30 mouse cellular contexts compared by ENCODE assay signal in the genomic region with DNA sequence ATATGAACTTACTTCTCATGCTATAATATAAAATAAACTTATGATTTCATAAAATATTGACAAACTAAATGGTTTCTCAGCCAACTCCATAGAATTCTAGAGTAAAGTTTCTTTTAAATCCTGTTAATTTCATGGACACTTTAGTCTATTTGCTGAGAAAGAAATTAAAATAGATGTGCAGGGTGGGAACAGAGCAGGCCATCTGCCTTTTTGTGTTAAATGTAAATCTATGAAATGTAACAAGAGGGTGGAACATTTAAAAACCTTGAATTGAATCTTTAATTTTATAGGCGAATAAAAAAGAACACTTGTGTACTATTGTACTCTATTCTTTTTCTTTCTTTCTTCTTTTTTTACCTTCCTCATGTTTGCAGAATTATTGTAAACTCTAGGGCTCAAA.
"Had no signal": no experiment of that assay in that cellular context is flagged by ENCODE, and none has a peak within 500 bp of the region (broad histone marks: within the 10 kb centered on the region; RNA-seq: fewer than 3 reads in every experiment).

No protein-coding gene starts in this region.

- H3K4me3 ChIP-seq: limb, embryonic 10.5 days; limb, embryonic 12.5 days; limb, embryonic 13.5 days; limb, embryonic 15.5 days; liver, embryonic 12.5 days; liver, embryonic 13.5 days; liver, embryonic 15.5 days; lung, embryonic 15.5 days; megakaryocyte, embryonic 14.5 days; midbrain, embryonic 10.5 days; midbrain, embryonic 12.5 days; midbrain, embryonic 13.5 days; midbrain, embryonic 15.5 days; myocyte; neural tube, embryonic 12.5 days had no signal

- DNase-seq: left cerebral cortex, postnatal 4 days; liver; liver, embryonic 13.5 days; liver, postnatal 0 days; lung, adult 18-20 months; lung, adult 2 months; lung, embryonic 14.5 days; lung, postnatal 10 days; lung, postnatal 14 days; lung, postnatal 36 days; lung, postnatal 4 days; midbrain, embryonic 14.5 days had no signal

- ATAC-seq: liver, embryonic 12.5 days; liver, postnatal 0 days; lung, postnatal 0 days; midbrain, embryonic 13.5 days; midbrain, embryonic 15.5 days; midbrain, embryonic 16.5 days had no signal

- H3K27ac ChIP-seq: limb, embryonic 10.5 days; limb, embryonic 12.5 days; limb, embryonic 13.5 days; limb, embryonic 15.5 days; liver, embryonic 12.5 days; liver, embryonic 13.5 days; liver, embryonic 14.5 days; liver, embryonic 15.5 days; lung, embryonic 15.5 days; macrophage; midbrain, embryonic 10.5 days; midbrain, embryonic 12.5 days; midbrain, embryonic 13.5 days; midbrain, embryonic 15.5 days; neural tube, embryonic 12.5 days had no signal
